Mouse (Mus musculus): Measurements from ENCODE around the gene Dnajb12. TPM values are rescaled to one million over a fixed set of nuclear protein-coding genes. Genes with fewer than 3 reads are reported as not detected.
A peak's percentile ranks its signal among the peaks of the same experiment; 100 is the strongest.

Gene Dnajb12
- 27.4 and 30.2 TPM in 2 replicates for polyA plus RNA-seq (2014; fragmentation: Nextera tagmentation; extraction: Ambion mirVana)

- peak within 1 kb of the TSS; percentile 94 for H3K4me3 ChIP-seq (ENCODE audit: low read depth, low read length)
- DNase-seq (ENCODE audit: low spot score) = peak; percentile 94
- H3K9me3 ChIP-seq (ENCODE audit: control insufficient read depth, low read length) = no peaks in the 10 kb centered on the region
- H3K9ac ChIP-seq (ENCODE audit: low read depth, low read length) = peak within 1 kb of the TSS; percentile 93
- ATAC-seq (replicated peaks; ENCODE audit: low FRiP score) = peak; percentile 84
- peak within 1 kb of the TSS; percentile 98 for H3K27ac ChIP-seq (ENCODE audit: low read depth, low read length)
- H3K27me3 ChIP-seq (replicated peaks; ENCODE audit: control insufficient read depth, insufficient read depth, low read length) = no peaks in the 10 kb centered on the region
- peaks cover 31% of the 10 kb centered on the region for H3K4me1 ChIP-seq (replicated peaks; ENCODE audit: control insufficient read depth, insufficient read depth, low read length)
- H3K36me3 ChIP-seq (ENCODE audit: control insufficient read depth, insufficient read depth, low read length) = no peaks in the 10 kb centered on the region
- peak within 1 kb of the TSS; percentile 86 for H3K4me2 ChIP-seq
- WGBS = under 1% methylated on average over 80 of the region's 80 CpGs
Observed at GRCm38 (mm10) chr10:59879255-59880028, at the start of gene Dnajb12. Gene Dnajb12, plus strand, starts transcription at chr10:59879556.

- WGBS = 88% methylated on average over 6 of the region's 6 CpGs
- H3K4me2 ChIP-seq = no peak overlapping the region
Observed at GRCm38 (mm10) chr10:59829886-59830285, 49.5 kb upstream of the Dnajb12 start.

GRCm38 (mm10) chr10:59831950-59832349, 47.4 kb upstream of the Dnajb12 start:
- peak; percentile 43 for ATAC-seq (replicated peaks; ENCODE audit: low FRiP score)

More at GRCm38 (mm10) chr10:59829886-59830285, 49.5 kb upstream of the Dnajb12 start:
- H3K36me3 ChIP-seq (ENCODE audit: control insufficient read depth, insufficient read depth, low read length) = peaks cover 11% of the 10 kb centered on the region
- no peaks in the 10 kb centered on the region for H3K9me3 ChIP-seq (ENCODE audit: control insufficient read depth, low read length)
- no peak overlapping the region for H3K9ac ChIP-seq (ENCODE audit: low read depth, low read length)
- H3K27ac ChIP-seq (ENCODE audit: low read depth, low read length) = no peak overlapping the region
- ATAC-seq (replicated peaks; ENCODE audit: low FRiP score) (no peak), DNase-seq (ENCODE audit: low spot score) (no peak)
- no peaks in the 10 kb centered on the region for H3K27me3 ChIP-seq (replicated peaks; ENCODE audit: control insufficient read depth, insufficient read depth, low read length)
- no peak overlapping the region for H3K4me3 ChIP-seq (ENCODE audit: low read depth, low read length)
- no peaks in the 10 kb centered on the region for H3K4me1 ChIP-seq (replicated peaks; ENCODE audit: control insufficient read depth, insufficient read depth, low read length)

GRCm38 (mm10) chr10:59835301-59836155, 43.8 kb upstream of the Dnajb12 start:
- Histone ChIP-seq H3K4me3 (ENCODE audit: low read depth, low read length) (no peak overlapping the region), H3K27ac (ENCODE audit: low read depth, low read length) (no peak overlapping the region), H3K4me1 (replicated peaks; ENCODE audit: control insufficient read depth, insufficient read depth, low read length) (no peaks in the 10 kb centered on the region), H3K36me3 (ENCODE audit: control insufficient read depth, insufficient read depth, low read length) (no peaks in the 10 kb centered on the region), H3K9me3 (ENCODE audit: control insufficient read depth, low read length) (no peaks in the 10 kb centered on the region), H3K4me2 (no peak overlapping the region), H3K9ac (ENCODE audit: low read depth, low read length) (no peak overlapping the region), H3K27me3 (replicated peaks; ENCODE audit: control insufficient read depth, insufficient read depth, low read length) (no peaks in the 10 kb centered on the region)
- ATAC-seq (replicated peaks; ENCODE audit: low FRiP score) (no peak), DNase-seq (ENCODE audit: low spot score) (no peak)
- WGBS = 84% methylated on average over 14 of the region's 14 CpGs

More at GRCm38 (mm10) chr10:59831950-59832349, 47.4 kb upstream of the Dnajb12 start:
- Histone ChIP-seq H3K27me3 (replicated peaks; ENCODE audit: control insufficient read depth, insufficient read depth, low read length) (no peaks in the 10 kb centered on the region), H3K9me3 (ENCODE audit: control insufficient read depth, low read length) (no peaks in the 10 kb centered on the region), H3K4me2 (no peak overlapping the region; the same call in 1 of the 2 replicates), H3K4me3 (ENCODE audit: low read depth, low read length) (no peak overlapping the region), H3K36me3 (ENCODE audit: control insufficient read depth, insufficient read depth, low read length) (peaks cover 11% of the 10 kb centered on the region), H3K4me1 (replicated peaks; ENCODE audit: control insufficient read depth, insufficient read depth, low read length) (no peaks in the 10 kb centered on the region), H3K27ac (ENCODE audit: low read depth, low read length) (0 out of 2 replicates have a peak overlapping the region, but pooled peaks have one; percentile 16), H3K9ac (ENCODE audit: low read depth, low read length) (no peak overlapping the region)
- no peak for DNase-seq (ENCODE audit: low spot score)
- 47% methylated on average over 7 of the region's 7 CpGs for WGBS

GRCm38 (mm10) chr10:59837490-59837889, 41.9 kb upstream of the Dnajb12 start:
- no peaks in the 10 kb centered on the region for H3K4me1 ChIP-seq (replicated peaks; ENCODE audit: control insufficient read depth, insufficient read depth, low read length)
- H3K36me3 ChIP-seq (ENCODE audit: control insufficient read depth, insufficient read depth, low read length) = no peaks in the 10 kb centered on the region
- 93% methylated on average over 5 of the region's 5 CpGs for WGBS
- H3K27ac ChIP-seq (ENCODE audit: low read depth, low read length) = no peak overlapping the region
- H3K9ac ChIP-seq (ENCODE audit: low read depth, low read length) = no peak overlapping the region
- no peaks in the 10 kb centered on the region for H3K9me3 ChIP-seq (ENCODE audit: control insufficient read depth, low read length)
- H3K4me2 ChIP-seq = no peak overlapping the region
- no peak overlapping the region for H3K4me3 ChIP-seq (ENCODE audit: low read depth, low read length)
- H3K27me3 ChIP-seq (replicated peaks; ENCODE audit: control insufficient read depth, insufficient read depth, low read length) = no peaks in the 10 kb centered on the region
- ATAC-seq (replicated peaks; ENCODE audit: low FRiP score) (no peak), DNase-seq (ENCODE audit: low spot score) (no peak)

GRCm38 (mm10) chr10:59841434-59841833, 37.9 kb upstream of the Dnajb12 start:
- WGBS = 91% methylated on average over 8 of the region's 8 CpGs
- no peaks in the 10 kb centered on the region for H3K36me3 ChIP-seq (ENCODE audit: control insufficient read depth, insufficient read depth, low read length)

GRCm38 (mm10) chr10:59843125-59843524, 36.2 kb upstream of the Dnajb12 start:
- H3K27ac ChIP-seq (ENCODE audit: low read depth, low read length) = no peak overlapping the region
- no peaks in the 10 kb centered on the region for H3K27me3 ChIP-seq (replicated peaks; ENCODE audit: control insufficient read depth, insufficient read depth, low read length)
- no peak overlapping the region for H3K4me2 ChIP-seq
- no peak for DNase-seq (ENCODE audit: low spot score)
- H3K9ac ChIP-seq (ENCODE audit: low read depth, low read length) = no peak overlapping the region
- H3K9me3 ChIP-seq (ENCODE audit: control insufficient read depth, low read length) = no peaks in the 10 kb centered on the region
- no peaks in the 10 kb centered on the region for H3K4me1 ChIP-seq (replicated peaks; ENCODE audit: control insufficient read depth, insufficient read depth, low read length)
- WGBS = 58% methylated on average over 5 of the region's 5 CpGs
- no peak for ATAC-seq (replicated peaks; ENCODE audit: low FRiP score)
- H3K4me3 ChIP-seq (ENCODE audit: low read depth, low read length) = no peak overlapping the region
- H3K36me3 ChIP-seq (ENCODE audit: control insufficient read depth, insufficient read depth, low read length) = no peaks in the 10 kb centered on the region

More at GRCm38 (mm10) chr10:59841434-59841833, 37.9 kb upstream of the Dnajb12 start:
- Histone ChIP-seq H3K27ac (ENCODE audit: low read depth, low read length) (no peak overlapping the region), H3K4me2 (no peak overlapping the region), H3K4me1 (replicated peaks; ENCODE audit: control insufficient read depth, insufficient read depth, low read length) (no peaks in the 10 kb centered on the region), H3K9me3 (ENCODE audit: control insufficient read depth, low read length) (no peaks in the 10 kb centered on the region), H3K4me3 (ENCODE audit: low read depth, low read length) (no peak overlapping the region), H3K9ac (ENCODE audit: low read depth, low read length) (no peak overlapping the region), H3K27me3 (replicated peaks; ENCODE audit: control insufficient read depth, insufficient read depth, low read length) (no peaks in the 10 kb centered on the region)
- DNase-seq (ENCODE audit: low spot score) (no peak), ATAC-seq (replicated peaks; ENCODE audit: low FRiP score) (no peak)

GRCm38 (mm10) chr10:59844686-59845085, 34.7 kb upstream of the Dnajb12 start:
- DNase-seq (ENCODE audit: low spot score) (no peak), ATAC-seq (replicated peaks; ENCODE audit: low FRiP score) (no peak)
- no peaks in the 10 kb centered on the region for H3K36me3 ChIP-seq (ENCODE audit: control insufficient read depth, insufficient read depth, low read length)
- H3K27me3 ChIP-seq (replicated peaks; ENCODE audit: control insufficient read depth, insufficient read depth, low read length) = no peaks in the 10 kb centered on the region
- no peak overlapping the region for H3K4me3 ChIP-seq (ENCODE audit: low read depth, low read length)
- H3K4me2 ChIP-seq = no peak overlapping the region
- WGBS = 77% methylated on average over 9 of the region's 9 CpGs
- no peaks in the 10 kb centered on the region for H3K4me1 ChIP-seq (replicated peaks; ENCODE audit: control insufficient read depth, insufficient read depth, low read length)
- no peak overlapping the region for H3K9ac ChIP-seq (ENCODE audit: low read depth, low read length)
- H3K27ac ChIP-seq (ENCODE audit: low read depth, low read length) = no peak overlapping the region
- no peaks in the 10 kb centered on the region for H3K9me3 ChIP-seq (ENCODE audit: control insufficient read depth, low read length)
